In genomic region chr2:52037882-52038281, GRCm38 (mm10) we compare ENCODE assay signal across 8 mouse cellular contexts. TPM values are rescaled to one million over a fixed set of nuclear protein-coding genes. Genes with fewer than 3 reads are reported as not detected.
DNase-seq lines count a peak whose midpoint lies in the region; ATAC-seq and TF ChIP-seq lines count a peak whose summit lies in the region.

Gene Tnfaip6 (plus strand): TSS chr2:52038009.

- H3K36me3 ChIP-seq in embryonic facial prominence, embryonic 15.5 days: no peaks in the 10 kb centered on the region
- no peaks in the 10 kb centered on the region for H3K36me3 ChIP-seq in heart, embryonic 10.5 days
- 0 out of 2 replicates have a peak, but pooled peaks cover 2% of the 10 kb centered on the region for H3K36me3 ChIP-seq in limb, embryonic 12.5 days
- no peaks in the 10 kb centered on the region for H3K36me3 ChIP-seq in midbrain, embryonic 11.5 days (ENCODE audit: control insufficient read depth, insufficient read depth, low read length)

- no peaks in the 10 kb centered on the region for H3K27me3 ChIP-seq in embryonic facial prominence, embryonic 15.5 days
- H3K27me3 ChIP-seq in heart, embryonic 10.5 days (ENCODE audit: insufficient read depth, poor library complexity, severe bottlenecking): no peaks in the 10 kb centered on the region
- H3K27me3 ChIP-seq in limb, embryonic 12.5 days: no peaks in the 10 kb centered on the region
- H3K27me3 ChIP-seq in midbrain, embryonic 11.5 days (ENCODE audit: control insufficient read depth, insufficient read depth, low read length): no peaks in the 10 kb centered on the region

- no peaks in the 10 kb centered on the region; the same call in 1 of the 2 replicates for H3K4me1 ChIP-seq in bone marrow, adult 2 months (ENCODE audit: control insufficient read depth, insufficient read depth, low read length)
- peaks cover 20% of the 10 kb centered on the region for H3K4me1 ChIP-seq in embryonic facial prominence, embryonic 15.5 days
- H3K4me1 ChIP-seq in heart, embryonic 10.5 days: peaks cover 3% of the 10 kb centered on the region; the same call in 1 of the 2 replicates
- peaks cover 25% of the 10 kb centered on the region for H3K4me1 ChIP-seq in limb, embryonic 12.5 days (replicated peaks)
- no peaks in the 10 kb centered on the region; the same call in 1 of the 2 replicates for H3K4me1 ChIP-seq in midbrain, embryonic 11.5 days (ENCODE audit: control insufficient read depth, insufficient read depth, low read length)

- DNase-seq in heart, embryonic 10.5 days (ENCODE audit: low spot score): peak; percentile 77
- DNase-seq in kidney, adult 9 months: peak; percentile 19
- DNase-seq in midbrain, embryonic 11.5 days (ENCODE audit: low spot score, missing footprints): peak; percentile 96
- DNase-seq in skeletal muscle tissue, adult 2 months (ENCODE audit: low read depth, low spot score): peak; percentile 82
- DNase-seq in spleen, postnatal 14 days (ENCODE audit: low spot score in 2 of 2): no peak

- no peak within 1 kb of the TSS for H3K27ac ChIP-seq in bone marrow, adult 2 months (ENCODE audit: control insufficient read depth, insufficient read depth, low read depth, low read length, poor library complexity)
- H3K27ac ChIP-seq in embryonic facial prominence, embryonic 15.5 days (replicated peaks): peak within 1 kb of the TSS; percentile 85
- H3K27ac ChIP-seq in heart, embryonic 10.5 days: peak within 1 kb of the TSS; percentile 54
- peak within 1 kb of the TSS; percentile 81 for H3K27ac ChIP-seq in limb, embryonic 12.5 days
- no peak within 1 kb of the TSS for H3K27ac ChIP-seq in midbrain, embryonic 11.5 days (ENCODE audit: low read depth, low read length)

- H3K4me3 ChIP-seq in bone marrow, adult 2 months (replicated peaks; ENCODE audit: control insufficient read depth, low read depth, low read length): peak within 1 kb of the TSS; percentile 70
- H3K4me3 ChIP-seq in embryonic facial prominence, embryonic 15.5 days (replicated peaks): peak within 1 kb of the TSS; percentile 53
- peak within 1 kb of the TSS; percentile 56 for H3K4me3 ChIP-seq in heart, embryonic 10.5 days
- H3K4me3 ChIP-seq in limb, embryonic 12.5 days (replicated peaks): peak within 1 kb of the TSS; percentile 50
- peak within 1 kb of the TSS; percentile 48 for H3K4me3 ChIP-seq in midbrain, embryonic 11.5 days (ENCODE audit: low read depth, low read length)

- ATAC-seq in embryonic facial prominence, embryonic 15.5 days (ENCODE audit: insufficient number of reproducible peaks, low FRiP score, low TSS enrichment, low read depth): peak; percentile 76
- peak; percentile 28; the same call in 1 of the 2 replicates for ATAC-seq in limb, embryonic 12.5 days (ENCODE audit: insufficient number of reproducible peaks, insufficient read depth, low FRiP score, low TSS enrichment, low read depth)
- ATAC-seq in midbrain, embryonic 11.5 days (ENCODE audit: low FRiP score): peak; percentile 59

- H3K9me3 ChIP-seq in embryonic facial prominence, embryonic 15.5 days (replicated peaks): no peaks in the 10 kb centered on the region
- H3K9me3 ChIP-seq in heart, embryonic 10.5 days: no peaks in the 10 kb centered on the region
- H3K9me3 ChIP-seq in limb, embryonic 12.5 days: no peaks in the 10 kb centered on the region
- H3K9me3 ChIP-seq in midbrain, embryonic 11.5 days (ENCODE audit: control insufficient read depth, low read length): no peaks in the 10 kb centered on the region

- peak within 1 kb of the TSS; percentile 44; the same call in 1 of the 2 replicates for H3K9ac ChIP-seq in embryonic facial prominence, embryonic 15.5 days
- peak within 1 kb of the TSS; percentile 69 for H3K9ac ChIP-seq in limb, embryonic 12.5 days (replicated peaks)
- H3K9ac ChIP-seq in midbrain, embryonic 11.5 days (ENCODE audit: low read length): peak within 1 kb of the TSS; percentile 72

- peak within 1 kb of the TSS; percentile 54 for H3K4me2 ChIP-seq in embryonic facial prominence, embryonic 15.5 days (replicated peaks)
- H3K4me2 ChIP-seq in limb, embryonic 12.5 days: peak within 1 kb of the TSS; percentile 61
- peak within 1 kb of the TSS; percentile 62 for H3K4me2 ChIP-seq in midbrain, embryonic 11.5 days

- 1% methylated on average over 17 of the region's 17 CpGs for WGBS in bone marrow, adult 2 months
- WGBS in embryonic facial prominence, embryonic 15.5 days: 0% methylated on average over 17 of the region's 17 CpGs
- WGBS in heart, embryonic 10.5 days: 1% methylated on average over 17 of the region's 17 CpGs
- under 1% methylated on average over 17 of the region's 17 CpGs for WGBS in limb, embryonic 12.5 days
- 1% methylated on average over 17 of the region's 17 CpGs for WGBS in midbrain, embryonic 11.5 days

- TF ChIP-seq POLR2A in bone marrow, adult 2 months (IDR thresholded peaks at IDR 0.05; ENCODE audit: borderline replicate concordance, control insufficient read depth, low read depth, low read length): no peak

- TF ChIP-seq CTCF in bone marrow, adult 2 months (IDR thresholded peaks at IDR 0.05; ENCODE audit: control insufficient read depth, insufficient read depth, low read length): no peak

RNA-seq across cellular contexts. Expression of gene Tnfaip6, which starts in this region (rescaled TPM):
- polyA plus RNA-seq in bone marrow, adult 2 months (2011; ENCODE audit: insufficient read depth, insufficient read length, low replicate concordance, missing spikeins): not detected in 2 replicates
- polyA plus RNA-seq in embryonic facial prominence, embryonic 15.5 days (2015; fragmentation: Nextera tagmentation; extraction: Ambion mirVana): 50.4 and 51.4 TPM in 2 replicates
- polyA plus RNA-seq in heart, embryonic 10.5 days (2016; fragmentation: Nextera tagmentation; extraction: Ambion mirVana): 4.5 and 6.7 TPM in 2 replicates
- 50.9 and 54.6 TPM in 2 replicates for polyA plus RNA-seq in limb, embryonic 12.5 days (2016; fragmentation: Nextera tagmentation; extraction: Ambion mirVana)
- polyA plus RNA-seq in midbrain, embryonic 11.5 days (2014; fragmentation: Nextera tagmentation; extraction: Ambion mirVana): 17.0 and 22.8 TPM in 2 replicates

Comparison
In these comparisons a context has a peak if more than half of its experiments do, and no peak if none do; other contexts are left out.
1. H3K27ac ChIP-seq: peak in embryonic facial prominence, embryonic 15.5 days (single experiment), heart, embryonic 10.5 days (single experiment) and limb, embryonic 12.5 days (single experiment); none in bone marrow, adult 2 months (single experiment) and midbrain, embryonic 11.5 days (single experiment).
2. DNase-seq: peak in heart, embryonic 10.5 days (single experiment), kidney, adult 9 months (single experiment), midbrain, embryonic 11.5 days (single experiment) and skeletal muscle tissue, adult 2 months (single experiment); none in spleen, postnatal 14 days (0 of 2).
3. Peak in every context shown above with its lines, with median percentiles within 50 percentile points of each other: H3K4me3 ChIP-seq, ATAC-seq, H3K4me2 ChIP-seq and H3K9ac ChIP-seq.